Mouse (Mus musculus) limb, embryonic 11.5 days (tissue): ENCODE measurements around the gene Gm5431. TPM values are rescaled to one million over a fixed set of nuclear protein-coding genes. Genes with fewer than 3 reads are reported as not detected.
A peak's percentile ranks its signal among the peaks of the same experiment; 100 is the strongest.

Source experiments
- ATAC-seq: fragments of 200-750 bp; cut with Nextera tagmentation; 2 replicates; pipeline ENCODE4 v1.8.0; 2017; ENCODE audit warnings: low read depth; ENCODE audit not compliant: insufficient number of reproducible peaks, low FRiP score, low TSS enrichment
- DNase-seq: peaks from one replicate; pipeline ENCODE4 v3.0.0-alpha.2; 2015; ENCODE audit warnings: low spot score
- H3K27ac ChIP-seq: fragments of 300-500 bp; sonication (generic); replicated peaks from 2 replicates; pipeline ENCODE4 v1.5.1; 2014; ENCODE audit warnings: low read depth, mild to moderate bottlenecking, low read length
- H3K27me3 ChIP-seq: fragments of 300-500 bp; sonication (generic); 2 replicates; pipeline ENCODE4 v1.6.1; 2014; ENCODE audit warnings: mild to moderate bottlenecking, low read length, mixed read lengths; ENCODE audit not compliant: control insufficient read depth, insufficient read depth
- H3K36me3 ChIP-seq: fragments of 300-500 bp; sonication (generic); 2 replicates; pipeline ENCODE4 v1.6.1; 2014; ENCODE audit warnings: mild to moderate bottlenecking, low read length, moderate library complexity, mixed read lengths; ENCODE audit not compliant: control insufficient read depth, insufficient read depth
- H3K4me1 ChIP-seq: fragments of 300-500 bp; sonication (generic); 2 replicates; pipeline ENCODE4 v1.6.1; 2014; ENCODE audit warnings: low read length, mixed read lengths; ENCODE audit not compliant: control insufficient read depth, insufficient read depth
- H3K4me2 ChIP-seq: fragments of 300-500 bp; sonication (generic); 2 replicates; pipeline ENCODE4 v1.6.1; 2014; ENCODE audit warnings: low read depth, mild to moderate bottlenecking, moderate library complexity; ENCODE audit not compliant: severe bottlenecking
- H3K4me3 ChIP-seq: fragments of 300-500 bp; sonication (generic); 2 replicates; pipeline ENCODE4 v1.5.1; 2014; ENCODE audit warnings: low read depth, low read length
- H3K9ac ChIP-seq: fragments of 300-500 bp; sonication (generic); 2 replicates; pipeline ENCODE4 v1.6.1; 2014; ENCODE audit warnings: mild to moderate bottlenecking, low read length
- H3K9me3 ChIP-seq: fragments of 300-500 bp; sonication (generic); 2 replicates; pipeline ENCODE4 v1.6.1; 2016; ENCODE audit warnings: low read length; ENCODE audit not compliant: control insufficient read depth
- WGBS: fragments of 180-500 bp; shearing (Covaris S2); extraction: QIAGEN DNeasy Blood & Tissue Kit; methylation state at CpG from one replicate; pipeline ENCODE4 v1.1.7; 2014; 5-methylcytosine and 5-hydroxymethylcytosine counted together
- polyA plus RNA-seq: library from polyadenylated mRNA; unstranded; fragments of >200 nt; fragmentation: Nextera tagmentation; extraction: Ambion mirVana; gene quantifications from 2 replicates; pipeline ENCODE4 v1.2.1, GENCODE M21; 2014

The Gm5431 gene
- polyA plus RNA-seq, 1 experiment from 2014 or later, result not detected

- 4% methylated on average over 4 of the region's 4 CpGs for WGBS
- Histone ChIP-seq H3K4me1 (peaks cover 4% of the 10 kb centered on the region; the same call in 1 of the 2 replicates), H3K4me2 (no peak overlapping the region), H3K4me3 (no peak overlapping the region), H3K27ac (no peak overlapping the region), H3K9me3 (no peaks in the 10 kb centered on the region), H3K27me3 (no peaks in the 10 kb centered on the region), H3K36me3 (no peaks in the 10 kb centered on the region), H3K9ac (no peak overlapping the region)
- peak; percentile 71 for DNase-seq
- no peak for ATAC-seq
Observed at GRCm38 (mm10) chr11:48874465-48874864, 27.5 kb downstream of the Gm5431 start.

GRCm38 (mm10) chr11:48873591-48874290 lies 28.3 kb downstream of the Gm5431 start:
- no peak overlapping the region for H3K4me2 ChIP-seq
- DNase-seq, result no peak
- 69% methylated on average over 10 of the region's 10 CpGs for WGBS
- no peaks in the 10 kb centered on the region for H3K9me3 ChIP-seq
- H3K4me3 ChIP-seq, result no peak overlapping the region
- H3K27me3 ChIP-seq, result no peaks in the 10 kb centered on the region
- H3K36me3 ChIP-seq, result no peaks in the 10 kb centered on the region
- H3K9ac ChIP-seq, result no peak overlapping the region
- no peak for ATAC-seq
- no peak overlapping the region for H3K27ac ChIP-seq
- H3K4me1 ChIP-seq, result peaks cover 4% of the 10 kb centered on the region; the same call in 1 of the 2 replicates

- Histone ChIP-seq H3K9ac (no peak overlapping the region), H3K36me3 (no peaks in the 10 kb centered on the region), H3K27ac (no peak overlapping the region), H3K4me2 (no peak overlapping the region), H3K4me3 (no peak overlapping the region), H3K27me3 (no peaks in the 10 kb centered on the region), H3K9me3 (no peaks in the 10 kb centered on the region), H3K4me1 (peaks cover 4% of the 10 kb centered on the region; the same call in 1 of the 2 replicates)
- ATAC-seq (no peak), DNase-seq (no peak)
- WGBS, result 86% methylated on average over 7 of the region's 7 CpGs
Observed at GRCm38 (mm10) chr11:48872695-48873300, 29.2 kb downstream of the Gm5431 start.

GRCm38 (mm10) chr11:48871817-48872541 lies 30.0 kb downstream of the Gm5431 start:
- Histone ChIP-seq H3K27me3 (no peaks in the 10 kb centered on the region), H3K36me3 (no peaks in the 10 kb centered on the region), H3K9ac (no peak overlapping the region; the same call in 1 of the 2 replicates), H3K4me3 (peak overlapping the region; percentile 17), H3K4me2 (peak overlapping the region; percentile 61), H3K27ac (no peak overlapping the region), H3K9me3 (no peaks in the 10 kb centered on the region), H3K4me1 (peaks cover 4% of the 10 kb centered on the region; the same call in 1 of the 2 replicates)
- DNase-seq (peak; percentile 37), ATAC-seq (no peak; the same call in 1 of the 2 replicates)
- WGBS, result 6% methylated on average over 17 of the region's 17 CpGs

GRCm38 (mm10) chr11:48871201-48871772 lies 30.7 kb downstream of the Gm5431 start, which contains the start of gene Irgm1:
Gene Irgm1 (minus strand): TSS chr11:48871683.
- no peaks in the 10 kb centered on the region for H3K27me3 ChIP-seq
- peak within 1 kb of the TSS; percentile 61 for H3K4me2 ChIP-seq
- DNase-seq (peak; percentile 51), ATAC-seq (peak; percentile 55)
- 1% methylated on average over 19 of the region's 19 CpGs for WGBS
- H3K9ac ChIP-seq, result peak within 1 kb of the TSS; percentile 28
- H3K36me3 ChIP-seq, result no peaks in the 10 kb centered on the region
- H3K4me1 ChIP-seq, result peaks cover 4% of the 10 kb centered on the region; the same call in 1 of the 2 replicates
- no peaks in the 10 kb centered on the region for H3K9me3 ChIP-seq
- H3K27ac ChIP-seq, result no peak within 1 kb of the TSS
- H3K4me3 ChIP-seq, result peak within 1 kb of the TSS; percentile 17

GRCm38 (mm10) chr11:48870781-48871180 lies 31.2 kb downstream of the Gm5431 start:
- no peaks in the 10 kb centered on the region for H3K36me3 ChIP-seq
- peak overlapping the region; percentile 28 for H3K9ac ChIP-seq
- ATAC-seq, result no peak
- peak overlapping the region; percentile 17 for H3K4me3 ChIP-seq
- no peak for DNase-seq
- no peaks in the 10 kb centered on the region for H3K9me3 ChIP-seq
- no peaks in the 10 kb centered on the region for H3K27me3 ChIP-seq
- peak overlapping the region; percentile 61 for H3K4me2 ChIP-seq
- peaks cover 4% of the 10 kb centered on the region; the same call in 1 of the 2 replicates for H3K4me1 ChIP-seq
- WGBS, result 39% methylated on average over 7 of the region's 7 CpGs
- H3K27ac ChIP-seq, result no peak overlapping the region

GRCm38 (mm10) chr11:48869380-48870110 lies 32.5 kb downstream of the Gm5431 start:
- no peak overlapping the region for H3K4me3 ChIP-seq
- DNase-seq (no peak), ATAC-seq (no peak)
- peaks cover 4% of the 10 kb centered on the region; the same call in 1 of the 2 replicates for H3K4me1 ChIP-seq
- H3K9ac ChIP-seq, result no peak overlapping the region
- no peak overlapping the region for H3K4me2 ChIP-seq
- H3K27ac ChIP-seq, result no peak overlapping the region
- no peaks in the 10 kb centered on the region for H3K36me3 ChIP-seq
- 79% methylated on average over 7 of the region's 7 CpGs for WGBS
- no peaks in the 10 kb centered on the region for H3K27me3 ChIP-seq
- no peaks in the 10 kb centered on the region for H3K9me3 ChIP-seq
